Mouse (Mus musculus): Measurements from ENCODE around the gene Mgp.

Mgp gene

GRCm38 (mm10) chr6:136848971-136849370 lies 26.7 kb downstream of the Mgp start:
- no peak for DNase-seq

- DNase-seq: no peak
Observed at GRCm38 (mm10) chr6:136848399-136848798, 27.2 kb downstream of the Mgp start.

GRCm38 (mm10) chr6:136847790-136848189 lies 27.8 kb downstream of the Mgp start:
- peak; percentile 85 for DNase-seq

- no peak for DNase-seq
Observed at GRCm38 (mm10) chr6:136847267-136847666, 28.4 kb downstream of the Mgp start.

- DNase-seq: no peak
Observed at GRCm38 (mm10) chr6:136845706-136846480, 29.7 kb downstream of the Mgp start.

GRCm38 (mm10) chr6:136844903-136845302 lies 30.7 kb downstream of the Mgp start:
- DNase-seq: no peak

- DNase-seq: no peak
Observed at GRCm38 (mm10) chr6:136837323-136837722, 38.3 kb downstream of the Mgp start.

GRCm38 (mm10) chr6:136835352-136835751 lies 40.3 kb downstream of the Mgp start, which contains the start of gene Smco3:
TSS of gene Smco3 (minus strand) at chr6:136835452.
- DNase-seq: no peak

GRCm38 (mm10) chr6:136831712-136832111 lies 43.9 kb downstream of the Mgp start:
- peak; percentile 48 for DNase-seq

- no peak for DNase-seq
Observed at GRCm38 (mm10) chr6:136828681-136829080, 46.9 kb downstream of the Mgp start.

GRCm38 (mm10) chr6:136827881-136828561 lies 47.6 kb downstream of the Mgp start, which contains the start of gene Wbp11:
TSS of gene Wbp11 (minus strand) at chr6:136828233.
- peak; percentile 92 for DNase-seq

GRCm38 (mm10) chr6:136827516-136827880 lies 48.1 kb downstream of the Mgp start, which contains the start of gene BC049715:
TSS of gene BC049715 (plus strand) at chr6:136827626.
- DNase-seq: no peak

- DNase-seq: no peak
Observed at GRCm38 (mm10) chr6:136827116-136827515, 48.5 kb downstream of the Mgp start.

GRCm38 (mm10) chr6:136824987-136825386 lies 50.6 kb downstream of the Mgp start:
- DNase-seq: no peak
